Mouse (Mus musculus): ENCODE measurements around the gene Slc22a18.
"Not testable (repeated sequence)": the region's sequence is repeated elsewhere in the genome, so short reads cannot be mapped to it uniquely, and the experiment has no call there.

Gene Slc22a18

GRCm38 (mm10) chr7:143502418-143503200 lies 29.1 kb downstream of the Slc22a18 start, which contains the start of gene Phlda2:
Gene Phlda2, minus strand, starts transcription at chr7:143503150.
- in situ Hi-C loops (cut with MboI, MseI): no loop called here

- in situ Hi-C loops (cut with MboI, MseI): no loop called here
Measured at GRCm38 (mm10) chr7:143503926-143504325, 30.4 kb downstream of the Slc22a18 start.

GRCm38 (mm10) chr7:143505411-143505810 lies 31.9 kb downstream of the Slc22a18 start:
- in situ Hi-C loops (cut with MboI, MseI): no loop called here

DNA sequence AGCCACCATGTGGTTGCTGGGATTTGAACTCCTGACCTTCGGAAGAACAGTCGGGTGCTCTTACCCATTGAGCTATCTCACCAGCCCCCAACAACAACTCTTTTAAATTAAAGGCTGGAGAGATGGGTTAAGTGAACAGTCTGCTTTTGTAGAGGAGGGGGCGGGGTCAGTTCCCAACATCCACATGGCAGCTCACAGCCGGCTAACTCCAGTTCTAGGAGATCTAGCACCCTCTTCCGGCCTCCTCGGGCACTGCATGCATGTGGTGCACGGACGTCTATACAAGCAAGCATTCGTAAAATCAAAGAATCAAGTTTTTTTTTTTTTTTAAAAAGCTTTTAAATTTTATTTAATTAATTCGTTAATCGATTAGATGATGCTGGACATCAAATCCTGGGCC lies 32.3 kb downstream of the Slc22a18 start:
- in situ Hi-C loops (cut with MboI, MseI): no loop called here

- in situ Hi-C loops (cut with MboI, MseI): no loop called here
Measured at GRCm38 (mm10) chr7:143506271-143506670, 32.7 kb downstream of the Slc22a18 start.

DNA sequence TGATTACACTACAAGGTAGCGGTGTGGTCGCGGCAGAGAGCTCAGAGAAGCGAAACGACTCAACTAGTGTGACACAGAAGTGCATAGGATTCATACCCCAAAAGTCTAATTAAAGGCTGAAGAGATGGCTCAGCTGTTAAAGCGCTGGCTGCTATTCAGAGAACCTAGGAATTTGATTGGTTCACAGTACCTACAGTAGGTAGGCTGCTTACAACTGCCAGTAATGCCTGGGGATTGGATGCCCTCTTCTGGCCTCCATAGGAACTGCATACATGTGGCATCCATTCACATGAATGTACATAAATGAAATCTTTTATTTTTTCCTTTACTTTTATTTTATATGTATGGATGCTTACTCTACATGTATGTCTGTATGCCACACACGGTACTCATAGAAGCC lies 33.1 kb downstream of the Slc22a18 start:
- in situ Hi-C loops (cut with MboI, MseI): no loop called here

GRCm38 (mm10) chr7:143509566-143509965 lies 36.0 kb downstream of the Slc22a18 start:
- in situ Hi-C loops (cut with MboI, MseI): no loop called here

DNA sequence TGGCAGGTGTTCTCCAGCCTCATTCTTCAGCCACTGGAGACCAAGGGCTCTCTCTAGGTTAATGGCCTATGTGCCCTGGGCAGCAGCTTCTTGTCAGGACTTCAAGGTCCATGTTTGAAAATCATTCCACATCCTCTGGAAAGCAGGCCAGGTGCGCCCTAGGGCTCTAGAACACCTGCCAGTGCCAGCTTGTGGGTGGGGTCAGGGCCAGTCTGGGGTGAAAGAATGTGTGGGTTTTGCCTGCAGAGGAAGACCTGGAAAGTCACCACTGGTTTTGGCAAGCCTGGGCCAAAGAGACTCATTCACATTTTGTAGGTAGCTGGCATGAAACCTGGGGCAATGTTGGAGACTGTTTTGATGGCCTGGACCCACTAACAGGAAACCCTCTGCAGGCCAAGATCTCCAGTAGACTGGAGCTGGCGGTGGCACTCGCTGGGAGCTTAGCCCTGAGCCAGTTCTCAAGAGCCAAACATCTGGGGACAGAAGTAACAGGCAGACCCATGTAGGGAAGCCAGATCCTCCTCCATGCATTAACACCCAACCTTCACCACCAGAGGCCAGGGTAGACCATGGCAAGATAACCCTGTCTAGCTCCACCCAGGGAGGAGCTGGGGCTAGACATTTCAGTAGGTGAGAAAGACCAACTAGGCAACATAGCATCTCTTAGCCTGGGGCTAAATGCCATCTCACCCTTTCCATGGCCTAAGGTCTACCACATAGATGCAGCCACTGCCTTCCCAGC lies 37.2 kb downstream of the Slc22a18 start:
- in situ Hi-C loops (cut with MboI, MseI): no loop called here

GRCm38 (mm10) chr7:143511335-143511712 lies 37.8 kb downstream of the Slc22a18 start:
- in situ Hi-C loops (cut with MboI, MseI): no loop called here

- in situ Hi-C loops (cut with MboI, MseI): no loop called here
Measured at GRCm38 (mm10) chr7:143513763-143514415, 40.4 kb downstream of the Slc22a18 start.

- in situ Hi-C loops (cut with MboI, MseI): no loop called here
Measured at GRCm38 (mm10) chr7:143514416-143514768, 40.9 kb downstream of the Slc22a18 start.

DNA sequence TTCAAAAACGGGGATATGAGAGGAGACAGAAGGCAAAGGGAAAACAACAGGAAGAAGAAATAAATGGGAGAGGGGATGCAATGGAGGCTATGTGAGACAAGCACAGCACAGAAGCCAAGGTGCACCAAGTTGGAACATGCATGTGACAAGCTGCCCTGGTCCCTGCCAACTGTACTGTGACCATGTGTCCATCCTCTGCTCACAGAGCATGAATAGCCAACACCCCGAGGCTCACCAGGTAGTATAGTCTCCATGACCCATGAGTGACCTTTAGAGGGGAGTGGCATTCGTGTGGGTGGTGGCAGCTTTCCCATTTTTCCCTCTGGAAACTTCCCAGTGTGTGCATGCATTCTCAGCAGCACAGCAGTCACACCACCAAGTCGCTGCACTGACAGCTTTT lies 45.8 kb downstream of the Slc22a18 start:
- in situ Hi-C loops (cut with MboI, MseI): no loop called here

- in situ Hi-C loops (cut with MboI, MseI): loop anchor here (5.0 kb wide), 1 partner anchor 50 kb away; no protein-coding TSS in a partner anchor
Measured at GRCm38 (mm10) chr7:143532410-143532809, 58.9 kb downstream of the Slc22a18 start.

DNA sequence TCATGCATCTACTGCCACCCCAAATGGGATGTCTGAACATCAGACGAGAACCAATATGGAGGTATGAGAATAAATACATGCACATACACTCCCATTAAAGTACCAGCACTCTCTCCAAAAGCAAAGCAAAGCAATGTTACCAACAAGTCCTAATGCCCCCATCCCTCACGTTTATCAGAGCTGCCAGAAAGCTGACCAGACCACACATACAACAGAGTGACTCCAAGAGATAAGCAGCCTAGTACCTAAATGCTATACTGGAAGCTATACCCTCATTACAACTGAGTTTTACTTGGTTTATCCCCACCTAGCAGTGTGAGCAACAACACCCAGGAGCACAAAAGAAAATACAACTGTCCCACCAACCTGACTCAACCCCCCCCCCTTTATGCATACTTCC lies 59.7 kb downstream of the Slc22a18 start:
- in situ Hi-C loops (cut with MboI, MseI): loop anchor here (5.0 kb wide), 1 partner anchor 49 kb away; no protein-coding TSS in a partner anchor

DNA sequence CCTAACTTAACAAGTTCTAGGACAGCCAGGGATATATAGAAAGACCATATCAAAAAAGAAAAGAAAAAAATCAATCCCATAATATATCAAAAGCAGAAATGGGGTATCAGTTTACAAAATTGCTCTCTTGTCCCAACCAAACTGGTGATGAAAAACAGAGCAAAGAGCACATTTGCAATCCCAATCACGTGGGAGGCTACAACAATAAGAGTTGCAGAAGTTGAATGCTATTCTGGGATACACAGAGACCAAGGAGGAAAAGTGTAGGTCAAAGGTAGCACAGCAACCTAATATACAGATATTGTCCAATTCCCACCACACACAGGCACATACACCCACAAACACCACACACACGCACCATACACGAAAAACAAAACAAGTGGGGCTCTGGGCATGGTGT lies 62.7 kb downstream of the Slc22a18 start:
- in situ Hi-C loops (cut with MboI, MseI): no loop called here

DNA sequence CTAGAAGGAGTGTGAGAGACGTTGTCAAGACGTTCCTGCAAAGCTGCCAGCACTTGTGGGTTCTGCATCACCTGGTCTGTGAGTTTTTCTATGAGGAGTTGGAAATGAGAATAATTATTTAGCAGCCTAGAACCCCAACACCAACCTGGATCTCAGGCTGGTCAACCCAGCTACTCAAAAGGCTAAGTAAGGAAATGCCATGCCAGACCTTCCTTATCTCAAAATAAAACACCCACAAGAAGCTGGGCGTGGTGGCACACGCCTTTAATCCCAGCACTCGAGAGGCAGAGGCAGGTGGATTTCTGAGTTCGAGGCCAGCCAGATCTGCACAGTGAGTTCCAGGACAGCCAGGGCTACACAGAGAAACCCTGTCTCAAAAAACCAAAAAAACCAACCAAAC lies 64.7 kb downstream of the Slc22a18 start:
- in situ Hi-C loops (cut with MboI, MseI): not testable (repeated sequence)

- in situ Hi-C loops (cut with MboI, MseI): no loop called here
Measured at GRCm38 (mm10) chr7:143538671-143539070, 65.1 kb downstream of the Slc22a18 start.

GRCm38 (mm10) chr7:143544368-143544767 lies 70.8 kb downstream of the Slc22a18 start:
- in situ Hi-C loops (cut with MboI, MseI): no loop called here

DNA sequence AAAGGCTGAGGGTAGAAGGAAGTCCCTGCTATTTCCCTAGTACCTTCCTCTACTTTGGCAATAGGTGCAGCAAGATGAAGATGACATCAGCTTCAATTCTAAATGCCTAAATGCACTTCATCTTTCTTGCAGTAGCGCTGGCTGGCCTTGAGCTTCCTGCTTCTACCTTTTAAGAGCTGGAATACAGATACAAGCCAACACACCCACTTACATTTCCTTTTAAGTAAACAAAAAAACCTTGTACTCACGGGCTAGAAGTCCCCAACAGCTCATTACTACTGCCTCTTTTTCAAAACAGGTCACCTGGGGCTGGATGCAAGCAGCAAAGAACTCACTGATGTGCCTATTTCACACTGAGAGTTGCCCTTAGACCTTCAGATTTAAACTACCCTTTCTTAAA lies 73.0 kb downstream of the Slc22a18 start:
- in situ Hi-C loops (cut with MboI, MseI): no loop called here

- in situ Hi-C loops (cut with MboI, MseI): no loop called here
Measured at GRCm38 (mm10) chr7:143548231-143548961, 74.9 kb downstream of the Slc22a18 start.
